Mouse (Mus musculus): ENCODE measurements around the gene Gm21992. TPM values are rescaled to one million over a fixed set of nuclear protein-coding genes. Genes with fewer than 3 reads are reported as not detected.
A peak's percentile ranks its signal among the peaks of the same experiment; 100 is the strongest.
"Not testable (repeated sequence)": the region's sequence is repeated elsewhere in the genome, so short reads cannot be mapped to it uniquely, and the experiment has no call there.

Gm21992 gene
- polyA plus RNA-seq, 1 experiment from 2014 or later = 31.3 TPM

DNA sequence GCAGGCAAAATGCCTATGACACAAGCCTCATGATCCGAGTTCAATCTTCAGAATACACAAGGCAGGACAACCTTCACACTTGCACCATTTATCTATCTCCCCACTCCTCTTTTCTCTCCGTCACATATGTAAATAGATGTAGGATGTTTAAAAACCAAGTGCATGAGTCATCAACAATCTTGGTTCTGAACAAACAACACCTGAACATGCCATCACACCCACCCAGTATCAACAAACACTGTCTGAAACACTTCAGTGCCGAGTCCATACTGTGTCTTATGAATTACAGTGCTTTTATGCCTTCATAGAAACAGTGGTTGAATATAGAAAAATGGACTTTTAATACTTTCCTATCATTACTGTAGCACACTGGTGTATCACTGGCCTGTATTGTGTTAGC is 38.6 kb downstream of the Gm21992 start:
- Histone ChIP-seq H3K27ac (replicated peaks) (no peak overlapping the region), H3K4me2 (replicated peaks) (no peak overlapping the region), H3K27me3 (no peaks in the 10 kb centered on the region), H3K4me1 (no peaks in the 10 kb centered on the region; the same call in 1 of the 2 replicates), H3K9me3 (no peaks in the 10 kb centered on the region), H3K4me3 (no peak overlapping the region), H3K36me3 (peaks cover 64% of the 10 kb centered on the region), H3K9ac (replicated peaks) (no peak overlapping the region)
- ATAC-seq (replicated peaks) = no peak
- 83% methylated on average over 3 of the region's 3 CpGs for WGBS

DNA sequence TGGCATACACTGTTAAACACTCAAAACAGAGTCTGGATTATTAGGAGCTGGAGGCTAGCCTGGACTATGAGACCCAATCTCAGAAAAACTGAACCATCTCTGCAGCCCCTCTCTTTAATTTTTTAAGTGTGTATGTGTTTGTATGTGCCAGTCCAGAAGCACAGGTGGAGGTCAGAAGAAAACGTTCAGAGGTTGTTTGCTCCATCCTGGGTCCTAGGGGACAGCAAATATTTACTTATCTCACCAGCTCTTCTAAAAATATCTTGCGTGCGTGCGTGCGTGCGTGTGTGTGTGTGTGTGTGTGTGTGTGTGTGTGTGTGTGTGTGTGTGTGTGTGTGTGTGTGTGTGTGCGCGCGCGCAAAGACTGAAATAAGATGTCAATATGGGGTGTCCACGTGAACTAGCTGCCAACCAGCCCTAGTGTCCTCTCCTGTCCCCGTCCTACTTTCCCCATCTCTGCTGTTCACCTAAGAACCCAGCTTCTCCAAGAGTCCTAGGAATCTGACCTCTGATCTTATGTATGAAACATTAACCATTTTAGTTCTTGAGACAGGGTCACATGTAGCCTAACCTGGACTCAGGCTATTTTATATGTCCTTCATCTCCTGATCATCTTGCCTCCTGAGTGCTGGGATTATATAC is 43.8 kb downstream of the Gm21992 start:
- peaks cover 65% of the 10 kb centered on the region for H3K36me3 ChIP-seq
- no peaks in the 10 kb centered on the region for H3K27me3 ChIP-seq
- no peak overlapping the region for H3K27ac ChIP-seq (replicated peaks)
- peaks cover 27% of the 10 kb centered on the region for H3K4me1 ChIP-seq
- H3K4me2 ChIP-seq (replicated peaks) = no peak overlapping the region
- no peaks in the 10 kb centered on the region for H3K9me3 ChIP-seq
- no peak overlapping the region for H3K9ac ChIP-seq (replicated peaks)
- no peak for ATAC-seq (replicated peaks)
- 95% methylated on average over 9 of the region's 12 CpGs for WGBS
- H3K4me3 ChIP-seq = no peak overlapping the region

DNA sequence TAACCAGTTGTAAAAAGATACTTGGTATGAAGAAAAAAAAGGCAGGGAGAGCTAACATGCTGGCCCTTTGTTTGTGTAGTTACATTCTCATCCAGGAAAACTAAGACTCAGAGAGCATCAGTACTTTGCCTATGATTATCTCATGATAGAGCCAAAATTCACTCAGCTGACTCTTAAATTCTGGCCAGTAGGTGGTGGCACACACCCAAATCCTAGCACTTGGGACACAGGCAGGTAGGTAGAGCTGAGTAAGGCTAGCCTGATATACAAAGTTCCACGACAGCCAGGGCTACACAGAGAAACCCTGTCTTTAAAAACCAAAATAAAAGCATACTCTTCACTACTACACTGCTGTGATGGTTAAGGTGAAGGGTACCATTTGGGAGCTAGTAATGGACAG is 48.5 kb downstream of the Gm21992 start:
- Histone ChIP-seq H3K4me2 (replicated peaks) (no peak overlapping the region), H3K27ac (replicated peaks) (no peak overlapping the region), H3K9me3 (no peaks in the 10 kb centered on the region), H3K4me1 (peaks cover 74% of the 10 kb centered on the region), H3K4me3 (no peak overlapping the region), H3K36me3 (peaks cover 68% of the 10 kb centered on the region), H3K9ac (replicated peaks) (no peak overlapping the region; the same call in 1 of the 2 replicates), H3K27me3 (no peaks in the 10 kb centered on the region)
- ATAC-seq (replicated peaks) = no peak
- WGBS = 49% methylated on average over 1 of the region's 1 CpGs

DNA sequence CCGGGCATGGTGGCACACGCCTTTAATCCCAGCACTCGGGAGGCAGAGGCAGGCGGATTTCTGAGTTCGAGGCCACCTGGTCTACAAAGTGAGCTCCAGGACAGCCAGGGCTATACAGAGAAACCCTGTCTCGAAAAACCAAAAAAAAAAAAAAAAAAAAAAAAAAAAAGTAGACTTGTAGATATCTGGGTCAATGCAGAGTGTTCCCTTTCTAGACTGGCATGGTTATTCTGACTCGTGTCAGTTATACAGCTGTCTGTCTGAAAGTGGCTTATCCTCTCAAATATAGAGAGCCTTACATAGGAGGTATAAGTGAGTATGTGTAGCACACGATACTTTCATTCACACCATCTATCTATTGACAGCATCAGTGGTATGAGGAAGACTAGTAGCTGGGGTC is 50.9 kb downstream of the Gm21992 start:
- not testable (repeated sequence) for H3K4me3 ChIP-seq; ATAC-seq (replicated peaks); H3K27ac ChIP-seq (replicated peaks); H3K9me3 ChIP-seq; H3K27me3 ChIP-seq; H3K9ac ChIP-seq (replicated peaks)
- 91% methylated on average over 8 of the region's 8 CpGs for WGBS
- H3K4me1 ChIP-seq = peaks cover 78% of the 10 kb centered on the region
- H3K36me3 ChIP-seq = peaks cover 58% of the 10 kb centered on the region
- 0 out of 2 replicates have a peak overlapping the region, but pooled peaks have one; percentile 0 for H3K4me2 ChIP-seq (replicated peaks)

DNA sequence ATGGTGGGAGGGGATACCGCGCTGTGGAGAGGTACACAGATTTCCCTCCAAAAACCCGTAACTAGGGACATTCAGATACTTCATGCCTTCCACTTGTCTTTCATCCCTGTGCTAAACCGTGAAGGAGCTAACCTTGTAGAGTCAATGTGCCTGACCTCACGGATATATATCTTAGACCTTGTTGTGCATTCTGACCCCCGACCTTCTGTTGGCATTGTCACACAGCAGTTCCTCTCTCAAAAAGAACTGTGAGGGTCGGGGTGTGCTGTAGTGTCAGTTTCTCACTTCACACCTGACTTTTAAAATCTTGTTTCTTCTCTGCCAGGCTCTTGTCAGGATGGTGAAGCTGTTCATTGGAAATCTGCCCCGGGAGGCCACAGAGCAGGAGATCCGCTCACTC is 54.5 kb downstream of the Gm21992 start:
- H3K27me3 ChIP-seq = no peaks in the 10 kb centered on the region
- H3K4me1 ChIP-seq = peaks cover 49% of the 10 kb centered on the region
- WGBS = 2% methylated on average over 9 of the region's 9 CpGs
- peak overlapping the region; percentile 67 for H3K4me2 ChIP-seq (replicated peaks)
- peaks cover 35% of the 10 kb centered on the region for H3K36me3 ChIP-seq
- peak overlapping the region; percentile 87 for H3K9ac ChIP-seq (replicated peaks)
- no peak for ATAC-seq (replicated peaks)
- peak overlapping the region; percentile 99 for H3K27ac ChIP-seq (replicated peaks)
- peak overlapping the region; percentile 78 for H3K4me3 ChIP-seq
- no peaks in the 10 kb centered on the region for H3K9me3 ChIP-seq

DNA sequence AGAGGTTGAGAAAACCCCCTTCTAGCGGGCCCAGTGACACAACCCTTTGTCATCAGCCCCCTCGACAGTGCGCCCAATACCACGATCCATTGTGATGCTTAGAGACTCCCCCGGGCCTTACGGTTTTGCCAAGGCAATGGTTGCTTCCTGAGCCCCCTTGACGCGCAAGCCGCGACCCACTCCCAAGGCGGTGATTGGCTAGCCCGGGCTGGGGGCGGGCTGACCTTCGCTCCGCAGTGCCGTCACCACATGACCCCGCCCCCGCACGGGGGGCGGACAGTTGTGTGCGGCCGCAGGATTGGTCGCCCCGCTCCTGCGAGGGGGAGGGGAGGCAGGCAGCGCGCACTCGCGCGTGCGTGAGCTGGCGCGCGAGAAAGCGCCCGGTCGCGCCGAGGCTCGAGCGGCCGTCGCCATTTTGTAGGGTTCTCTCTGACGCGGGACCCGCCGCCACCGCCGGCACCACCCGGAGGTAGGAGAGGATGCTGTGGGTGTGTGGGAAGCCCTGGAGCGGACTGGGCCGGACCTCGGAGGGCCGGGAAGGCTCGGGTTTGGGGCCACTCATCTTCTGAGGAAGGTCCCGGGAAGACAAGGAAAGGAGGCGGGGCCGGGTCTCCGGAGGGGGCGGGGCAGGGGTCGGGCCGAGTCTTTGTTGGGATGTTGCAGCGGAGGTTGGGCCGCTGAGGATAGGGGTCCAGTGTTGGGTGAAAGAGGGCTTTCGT is 55.1 kb downstream of the Gm21992 start, which contains the start of gene Rbm4b:
Gene Rbm4b, plus strand, starts transcription at position 305 of the 719 bp plus-strand sequence.
- H3K27ac ChIP-seq (replicated peaks) = peak within 1 kb of the TSS; percentile 99
- H3K4me3 ChIP-seq = peak within 1 kb of the TSS; percentile 78
- no peaks in the 10 kb centered on the region for H3K9me3 ChIP-seq
- WGBS = under 1% methylated on average over 65 of the region's 65 CpGs
- H3K4me2 ChIP-seq (replicated peaks) = peak within 1 kb of the TSS; percentile 90
- peak within 1 kb of the TSS; percentile 87 for H3K9ac ChIP-seq (replicated peaks)
- ATAC-seq (replicated peaks) = peak; percentile 96
- H3K4me1 ChIP-seq = peaks cover 43% of the 10 kb centered on the region
- peaks cover 35% of the 10 kb centered on the region for H3K36me3 ChIP-seq
- no peaks in the 10 kb centered on the region for H3K27me3 ChIP-seq

DNA sequence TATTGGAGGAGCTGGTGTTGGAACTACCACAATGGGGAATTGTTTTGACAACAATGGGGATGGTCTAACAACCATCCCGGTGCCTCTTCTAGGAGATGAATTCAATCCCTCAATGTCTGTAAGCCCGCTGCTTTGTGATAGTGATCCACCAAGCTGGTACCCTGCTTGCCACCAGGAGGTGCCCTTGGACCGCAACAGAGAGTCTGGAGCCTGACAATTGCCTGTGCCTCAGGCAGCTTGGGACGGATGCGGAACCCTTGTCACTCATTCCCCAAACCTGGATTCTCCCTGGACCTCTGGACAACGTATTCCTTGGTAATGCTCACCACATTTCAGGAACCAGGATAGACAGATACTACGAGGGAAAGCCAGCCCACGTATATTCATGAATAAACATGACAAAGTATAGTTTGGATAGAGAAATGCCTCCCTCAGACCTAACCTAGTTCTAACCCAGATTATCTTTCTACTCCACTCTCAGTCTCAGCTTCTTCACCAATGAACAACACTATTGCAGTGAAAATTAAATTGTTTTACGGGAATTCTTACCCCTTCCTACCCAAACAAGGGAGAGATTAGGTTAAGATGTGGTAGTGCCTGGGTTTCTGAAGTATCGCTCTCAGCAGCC is 55.7 kb downstream of the Gm21992 start:
- Histone ChIP-seq H3K4me1 (peaks cover 36% of the 10 kb centered on the region), H3K36me3 (peaks cover 37% of the 10 kb centered on the region), H3K27me3 (no peaks in the 10 kb centered on the region), H3K4me3 (peak overlapping the region; percentile 78), H3K9ac (replicated peaks) (peak overlapping the region; percentile 87), H3K27ac (replicated peaks) (peak overlapping the region; percentile 99), H3K4me2 (replicated peaks) (peak overlapping the region; percentile 67), H3K9me3 (no peaks in the 10 kb centered on the region)
- peak; percentile 80 for ATAC-seq (replicated peaks)
- 0% methylated on average over 10 of the region's 10 CpGs for WGBS

DNA sequence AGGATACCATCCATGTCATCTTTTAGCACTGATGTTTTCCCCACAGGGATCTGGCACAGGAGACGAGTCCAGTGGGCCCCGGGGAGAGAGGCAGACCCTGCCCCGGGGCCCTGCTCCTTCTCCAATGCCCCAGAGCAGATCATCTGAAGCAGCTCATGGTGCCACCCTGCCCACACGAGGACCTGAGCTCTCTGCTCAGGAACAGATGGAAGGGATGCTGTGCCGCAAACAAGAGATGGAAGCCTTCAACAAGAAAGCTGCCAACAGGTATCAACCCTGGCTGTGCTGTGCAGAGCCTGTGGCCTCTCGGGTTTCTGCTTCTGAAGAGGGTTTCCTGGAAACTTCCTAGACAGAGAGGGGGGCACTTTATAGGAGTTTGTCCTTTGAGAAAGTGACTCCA is 61.4 kb downstream of the Gm21992 start:
- Histone ChIP-seq H3K9me3 (no peaks in the 10 kb centered on the region), H3K9ac (replicated peaks) (no peak overlapping the region), H3K4me1 (no peaks in the 10 kb centered on the region), H3K4me2 (replicated peaks) (no peak overlapping the region), H3K36me3 (peaks cover 78% of the 10 kb centered on the region), H3K27me3 (no peaks in the 10 kb centered on the region), H3K4me3 (no peak overlapping the region), H3K27ac (replicated peaks) (no peak overlapping the region)
- ATAC-seq (replicated peaks) = no peak
- 89% methylated on average over 6 of the region's 6 CpGs for WGBS

DNA sequence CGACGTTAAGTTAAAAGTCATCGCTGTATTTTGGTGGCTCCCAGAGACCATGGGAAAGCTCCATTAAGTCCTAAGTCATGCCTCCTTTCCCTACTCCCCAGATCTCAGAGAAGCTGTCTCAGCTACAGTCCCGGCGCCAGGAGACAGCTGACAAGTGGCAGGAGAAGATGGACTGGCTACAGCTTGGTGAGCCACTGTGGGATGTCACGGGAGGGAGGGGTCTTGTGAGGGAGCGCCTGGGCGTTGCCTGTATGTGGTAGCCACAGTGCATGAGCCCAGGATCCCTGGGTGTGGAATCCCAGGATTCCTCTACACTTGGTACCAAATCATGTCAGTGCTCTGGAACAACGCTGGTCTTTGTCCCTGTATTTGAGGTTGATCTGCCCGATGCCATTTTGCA is 62.9 kb downstream of the Gm21992 start:
- ATAC-seq (replicated peaks) = no peak
- Histone ChIP-seq H3K36me3 (peaks cover 90% of the 10 kb centered on the region), H3K4me3 (no peak overlapping the region), H3K27ac (replicated peaks) (no peak overlapping the region), H3K4me2 (replicated peaks) (no peak overlapping the region), H3K9ac (replicated peaks) (no peak overlapping the region), H3K4me1 (no peaks in the 10 kb centered on the region), H3K27me3 (no peaks in the 10 kb centered on the region), H3K9me3 (no peaks in the 10 kb centered on the region)
- 89% methylated on average over 10 of the region's 10 CpGs for WGBS

DNA sequence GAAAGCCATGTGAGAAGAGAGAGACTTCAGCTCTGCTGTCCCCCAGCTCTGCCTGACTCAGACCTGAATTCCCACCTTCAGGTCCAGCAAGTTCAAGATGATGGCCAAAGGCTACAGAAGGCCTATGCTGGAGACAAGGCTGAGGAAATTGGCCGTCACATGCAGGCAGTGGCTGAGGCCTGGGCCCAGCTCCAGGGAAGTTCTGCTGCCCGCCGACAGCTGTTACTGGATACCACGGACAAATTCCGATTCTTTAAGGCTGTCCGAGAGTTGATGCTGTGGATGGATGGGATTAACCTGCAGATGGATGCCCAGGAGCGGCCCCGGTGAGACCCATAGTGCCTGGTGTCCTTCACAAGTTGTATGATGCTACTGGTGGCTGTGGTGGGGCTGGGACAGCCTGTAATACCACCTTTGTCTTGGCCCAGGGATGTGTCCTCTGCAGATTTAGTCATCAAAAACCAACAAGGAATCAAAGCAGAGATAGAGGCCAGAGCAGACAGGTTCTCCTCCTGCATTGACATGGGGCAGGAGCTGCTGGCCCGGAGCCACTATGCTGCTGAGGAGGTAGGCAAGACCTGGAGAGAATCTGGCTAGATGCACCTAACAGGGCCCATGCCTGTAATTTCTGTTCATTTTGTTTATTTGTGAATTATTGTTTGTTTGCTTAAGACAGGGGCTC is 63.6 kb downstream of the Gm21992 start:
- 92% methylated on average over 9 of the region's 9 CpGs for WGBS
- Histone ChIP-seq H3K4me2 (replicated peaks) (no peak overlapping the region), H3K27ac (replicated peaks) (no peak overlapping the region), H3K9ac (replicated peaks) (no peak overlapping the region), H3K4me1 (no peaks in the 10 kb centered on the region), H3K27me3 (no peaks in the 10 kb centered on the region), H3K4me3 (no peak overlapping the region), H3K9me3 (no peaks in the 10 kb centered on the region), H3K36me3 (peaks cover 94% of the 10 kb centered on the region)
- no peak for ATAC-seq (replicated peaks)

DNA sequence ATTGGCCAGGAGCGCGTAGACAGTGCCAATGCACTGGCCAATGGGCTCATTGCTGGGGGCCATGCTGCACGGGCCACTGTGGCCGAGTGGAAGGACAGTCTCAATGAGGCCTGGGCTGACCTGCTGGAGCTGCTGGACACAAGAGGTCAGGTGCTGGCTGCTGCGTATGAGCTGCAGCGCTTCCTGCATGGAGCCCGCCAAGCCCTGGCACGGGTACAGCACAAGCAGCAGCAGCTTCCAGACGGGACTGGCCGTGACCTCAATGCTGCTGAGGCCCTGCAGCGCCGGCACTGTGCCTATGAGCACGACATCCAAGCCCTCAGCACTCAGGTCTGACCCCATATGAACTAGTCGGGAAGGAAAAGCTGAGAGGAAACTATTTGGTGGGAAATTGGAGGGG is 64.8 kb downstream of the Gm21992 start:
- Histone ChIP-seq H3K4me1 (no peaks in the 10 kb centered on the region), H3K9ac (replicated peaks) (no peak overlapping the region), H3K9me3 (no peaks in the 10 kb centered on the region), H3K4me2 (replicated peaks) (no peak overlapping the region), H3K27ac (replicated peaks) (no peak overlapping the region), H3K27me3 (no peaks in the 10 kb centered on the region), H3K36me3 (peaks cover 94% of the 10 kb centered on the region), H3K4me3 (no peak overlapping the region)
- ATAC-seq (replicated peaks) = no peak
- whole genome bisulfite sequencing = 86% methylated on average over 14 of the region's 14 CpGs

DNA sequence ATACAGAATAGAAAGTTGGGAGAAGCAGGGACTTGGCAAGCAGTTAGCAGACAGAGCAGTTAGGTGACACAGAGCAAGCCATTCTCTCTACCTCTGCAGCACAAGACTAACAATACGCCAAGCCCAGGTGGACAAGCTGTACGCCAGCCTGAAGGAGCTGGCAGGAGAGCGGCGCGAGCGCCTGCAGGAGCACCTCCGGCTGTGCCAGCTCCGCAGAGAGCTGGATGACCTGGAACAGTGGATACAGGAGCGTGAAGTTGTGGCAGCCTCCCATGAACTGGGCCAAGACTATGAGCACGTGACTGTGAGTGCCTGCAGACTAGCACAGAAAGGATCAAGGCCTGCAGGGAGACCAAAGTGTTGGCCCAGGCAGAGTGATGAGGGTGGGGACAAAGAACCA is 65.7 kb downstream of the Gm21992 start:
- WGBS = 88% methylated on average over 10 of the region's 10 CpGs
- Histone ChIP-seq H3K9me3 (no peaks in the 10 kb centered on the region), H3K4me1 (no peaks in the 10 kb centered on the region)

More for the DNA sequence above, 65.7 kb downstream of the Gm21992 start:
- ATAC-seq (replicated peaks) = no peak
- Histone ChIP-seq H3K4me3 (no peak overlapping the region), H3K36me3 (peaks cover 94% of the 10 kb centered on the region), H3K4me2 (replicated peaks) (no peak overlapping the region), H3K27ac (replicated peaks) (no peak overlapping the region), H3K27me3 (no peaks in the 10 kb centered on the region), H3K9ac (replicated peaks) (no peak overlapping the region)
